Mouse (Mus musculus) adrenal gland, adult (tissue): ENCODE data around the gene Fcrlb.

Experiments
- DNase-seq, 2 experiments: peaks; one replicate each; pipeline ENCODE4 v3.0.0; 2022 to 2023; ENCODE audit warnings: low spot score in 1 of 2; ENCODE audit not compliant: inconsistent age in 2 of 2

Gene Fcrlb

GRCm38 (mm10) chr1:170871402-170871801 lies 41.3 kb downstream of the Fcrlb start:
- no peak for DNase-seq

DNA sequence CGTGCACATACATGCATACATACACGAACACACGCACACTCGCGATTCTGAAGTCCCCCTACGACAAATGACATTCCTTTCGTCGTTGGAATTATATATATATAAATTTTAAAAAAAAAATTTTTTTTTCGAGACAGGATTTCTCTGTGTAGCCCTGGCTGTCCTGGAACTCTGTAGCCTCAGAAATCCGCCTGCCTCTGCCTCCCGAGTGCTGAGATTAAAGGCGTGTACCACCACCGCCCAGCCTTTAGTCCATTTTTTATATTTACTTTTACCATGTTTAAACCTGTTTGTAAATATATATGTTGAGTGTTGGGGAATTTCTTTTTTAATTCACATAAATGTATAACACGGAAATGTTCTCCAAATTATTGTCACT lies 43.8 kb downstream of the Fcrlb start:
- no peak for DNase-seq

GRCm38 (mm10) chr1:170868107-170868904 lies 44.4 kb downstream of the Fcrlb start:
- DNase-seq = peak; percentile 72 to 92

DNA sequence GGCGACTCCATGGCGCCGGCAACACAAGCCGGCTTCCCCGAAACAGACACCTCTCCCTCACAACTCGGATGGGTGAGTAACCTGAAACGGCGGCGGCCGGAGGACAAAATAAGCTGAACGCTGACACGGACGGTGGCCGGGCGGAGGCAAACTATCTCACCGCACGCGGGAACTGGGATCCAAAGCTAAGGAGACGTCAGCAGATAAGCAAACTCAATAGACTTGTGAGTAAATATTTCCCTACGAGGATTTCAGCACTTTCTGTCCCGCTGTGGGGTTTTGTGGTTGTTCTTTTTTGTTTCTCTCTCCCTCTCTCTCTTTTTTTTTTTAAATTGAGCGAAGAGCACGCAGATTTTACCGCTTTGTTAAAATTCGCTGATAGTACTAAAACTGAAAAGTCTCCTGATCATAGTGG lies 45.0 kb downstream of the Fcrlb start, which contains the start of gene Atf6:
Atf6 (minus strand) TSS at position 81 of the 415 bp plus-strand sequence.
- DNase-seq = peak; percentile 96 to 100

GRCm38 (mm10) chr1:170866992-170867690 lies 45.6 kb downstream of the Fcrlb start:
- peak; percentile 32 to 76 for DNase-seq

DNA sequence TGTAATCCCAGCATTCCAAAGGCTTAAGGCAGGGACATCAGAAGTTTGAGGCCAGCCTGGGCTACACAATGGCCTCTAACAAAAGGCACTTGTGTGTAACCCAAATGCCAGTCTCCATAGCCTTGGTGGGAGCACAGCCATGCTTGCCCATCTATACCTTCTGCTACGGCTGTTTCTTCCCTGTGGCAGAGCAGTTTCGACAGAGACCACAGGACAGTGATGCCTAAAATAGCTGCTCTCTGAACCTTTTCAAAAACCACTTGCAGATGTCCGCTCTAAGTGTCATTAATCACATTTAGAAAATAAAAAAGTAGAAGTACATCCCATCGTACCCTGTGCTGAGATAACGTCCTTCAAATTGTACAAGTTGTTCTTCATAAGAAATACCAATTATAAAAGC lies 47.3 kb downstream of the Fcrlb start:
- no peak for DNase-seq

DNA sequence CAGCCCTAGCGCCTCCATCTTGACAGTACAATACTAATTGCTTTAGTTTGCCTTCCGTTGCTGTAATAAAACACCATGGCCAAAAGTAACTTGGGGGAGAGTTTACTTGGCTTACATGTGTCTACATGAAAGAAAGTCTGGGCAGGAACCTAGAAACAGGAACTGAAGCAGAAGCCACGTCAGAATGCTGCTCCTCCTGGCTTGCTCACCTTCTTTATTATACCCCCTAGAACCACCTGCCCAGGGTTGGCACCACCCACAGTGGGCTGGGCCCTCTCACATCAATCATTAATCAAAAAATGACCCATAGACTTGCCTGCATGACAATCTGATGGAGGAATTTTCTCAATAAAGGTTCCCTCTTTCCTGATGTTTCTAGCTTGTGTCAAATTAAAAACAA lies 48.0 kb downstream of the Fcrlb start:
- DNase-seq = no peak

DNA sequence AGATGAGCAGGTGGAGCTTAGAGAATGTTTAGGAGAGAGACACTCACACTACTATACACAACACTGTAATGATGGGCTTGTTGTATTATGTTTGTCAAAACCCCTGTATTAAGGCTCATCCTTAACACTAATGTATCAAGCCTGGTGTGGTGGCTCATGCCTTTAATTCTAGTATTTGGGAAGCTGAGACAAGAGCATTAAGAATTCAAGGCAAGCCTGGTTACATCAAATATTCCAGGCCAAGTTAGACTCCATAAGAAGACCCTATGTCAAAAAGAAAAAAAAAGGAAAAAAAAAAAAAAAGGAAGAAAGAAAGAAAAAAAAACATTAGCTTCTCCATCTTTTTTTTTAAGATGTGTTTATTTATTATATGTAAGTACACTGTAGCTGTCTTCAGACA lies 48.5 kb downstream of the Fcrlb start:
- no peak for DNase-seq

GRCm38 (mm10) chr1:170863033-170863432 lies 49.7 kb downstream of the Fcrlb start:
- no peak for DNase-seq

DNA sequence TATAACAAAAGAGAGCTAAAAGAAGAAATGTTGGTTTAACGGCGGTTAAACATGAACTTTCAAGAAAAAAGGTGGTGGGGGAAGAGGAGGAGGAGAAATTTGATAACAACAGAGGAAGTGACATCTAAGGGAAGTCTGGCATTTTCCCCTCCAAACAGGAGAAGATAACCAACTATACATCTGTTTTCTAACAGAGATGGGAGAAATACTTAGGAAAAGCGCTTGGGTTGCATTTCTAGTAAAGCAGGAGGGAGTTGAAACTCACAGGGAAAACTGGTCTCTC lies 50.4 kb downstream of the Fcrlb start:
- DNase-seq = no peak

DNA sequence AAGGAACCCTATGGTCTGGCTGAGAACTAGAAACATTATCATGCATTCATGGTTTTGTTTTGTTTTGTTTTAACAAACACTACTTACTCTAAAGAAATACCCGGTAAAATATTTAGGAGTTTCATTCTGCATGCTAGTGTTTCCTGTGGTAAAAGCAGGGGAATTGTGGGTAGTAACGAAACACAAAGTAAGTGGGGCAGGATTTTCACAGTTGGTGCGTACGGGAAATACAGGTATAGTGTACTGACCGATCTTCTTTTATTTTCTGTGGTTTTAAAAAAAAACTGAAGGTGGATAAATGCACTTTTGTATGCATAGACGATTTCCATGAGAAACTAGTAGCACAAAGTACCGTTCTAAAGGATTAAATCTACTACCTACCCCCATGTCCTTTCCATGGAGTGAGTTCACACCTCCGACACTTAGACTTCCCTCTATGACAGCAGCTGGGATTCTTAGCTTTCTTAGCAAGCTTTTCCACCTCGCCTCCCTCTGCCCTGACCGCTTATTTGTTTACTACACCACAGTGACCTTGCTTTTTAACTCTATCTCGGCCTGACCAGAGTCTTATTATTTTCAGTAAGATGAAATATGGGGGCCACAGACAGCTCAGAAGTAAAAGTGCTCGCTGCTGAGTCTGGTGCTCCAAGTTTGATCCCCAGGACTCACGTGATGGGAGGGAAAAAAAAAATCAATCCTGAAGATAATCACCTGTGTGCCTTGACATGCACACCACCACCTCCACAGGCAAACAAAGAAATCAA lies 50.9 kb downstream of the Fcrlb start:
- DNase-seq = no peak

- DNase-seq = no peak
These were observed 53.9 kb downstream of the Fcrlb start for GRCm38 (mm10) chr1:170858872-170859271.

DNA sequence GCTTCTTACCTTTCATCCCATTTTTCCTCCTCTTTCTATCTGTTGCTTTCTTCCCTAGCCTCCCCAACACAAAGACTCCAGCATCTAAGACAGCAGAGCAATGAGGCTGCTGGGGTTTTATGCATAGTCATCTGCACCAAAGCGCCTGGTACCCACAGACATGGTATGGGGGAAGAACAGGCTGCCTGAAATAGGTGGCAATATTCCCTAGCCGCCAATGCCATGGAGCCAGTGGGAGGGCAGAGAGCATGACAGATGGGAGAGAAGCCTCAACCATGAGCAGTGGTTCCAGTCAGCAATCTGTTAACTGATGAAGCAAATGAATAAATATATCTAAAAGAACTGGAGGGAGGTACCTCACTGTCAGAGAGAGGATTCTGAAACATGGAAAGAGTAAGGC lies 55.4 kb downstream of the Fcrlb start:
- DNase-seq = no peak
